Mouse (Mus musculus): ENCODE measurements at regions not wholly inside any gene's neighbourhood (a gene's known extent, or its start where the extent isn't known, plus 50 kb on each side); places are given as distances from the start of the nearest gene placed in this dataset.

DNA sequence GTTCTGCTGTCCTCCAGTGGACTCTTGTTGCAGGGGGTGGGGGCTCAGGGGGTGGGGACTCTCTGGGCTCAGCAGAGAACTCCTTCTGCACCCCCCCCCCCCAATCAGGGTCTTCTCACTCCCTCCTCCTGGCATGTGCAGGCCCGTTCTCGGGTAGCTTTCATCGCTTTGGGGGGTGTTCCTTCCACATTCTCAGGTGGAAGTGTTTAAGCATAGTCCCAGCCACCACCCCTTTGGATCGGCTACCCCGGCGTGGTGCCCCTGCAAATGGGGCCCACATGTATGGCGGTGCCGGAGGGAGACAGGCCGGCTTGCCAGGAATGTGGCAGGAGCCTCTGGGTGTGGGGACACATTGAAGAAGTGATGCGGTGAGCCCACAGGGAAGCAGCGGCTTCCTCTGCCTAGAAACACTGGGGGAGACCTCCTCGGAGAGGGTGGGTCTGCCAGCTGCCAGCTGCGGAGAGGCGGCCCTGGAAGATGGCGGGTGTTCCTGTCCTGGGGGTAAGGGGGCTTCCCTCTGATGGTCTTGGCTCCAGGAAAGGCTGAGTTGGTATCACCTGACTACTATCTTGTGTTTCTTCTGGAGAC, 92.7 kb downstream of the Asb1 start:
- Histone ChIP-seq H3K4me1 (replicated peaks) (no peaks in the 10 kb centered on the region), H3K36me3 (no peaks in the 10 kb centered on the region), H3K27me3 (ENCODE audit: insufficient read depth, poor library complexity, severe bottlenecking) (no peaks in the 10 kb centered on the region; the same call in 1 of the 2 replicates), H3K27ac (no peak overlapping the region), H3K9me3 (no peaks in the 10 kb centered on the region), H3K4me3 (no peak overlapping the region)
- DNase-seq (ENCODE audit: low spot score) = no peak
- WGBS = 91% methylated on average over 15 of the region's 15 CpGs

DNA sequence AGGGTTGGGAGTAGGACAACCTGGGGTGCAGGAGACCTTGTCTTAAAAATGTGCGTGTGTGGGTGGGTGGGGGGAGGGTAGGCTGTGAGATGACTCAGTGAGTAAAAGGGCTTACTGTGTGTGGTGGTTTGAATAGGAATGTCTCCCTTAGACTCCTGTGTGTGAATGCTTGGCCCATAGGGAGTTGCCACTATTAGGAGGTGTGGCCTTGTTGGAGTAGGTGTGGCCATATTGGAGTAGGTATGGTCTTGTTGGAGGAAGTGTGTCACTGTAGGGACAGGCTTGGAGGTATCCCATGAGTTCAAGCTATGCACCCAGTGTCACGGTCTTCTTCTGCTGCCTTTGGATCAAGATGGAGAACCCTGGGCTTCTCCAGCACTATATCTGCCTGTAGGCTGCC, 96.2 kb downstream of the Asb1 start:
- Histone ChIP-seq H3K27ac (no peak overlapping the region), H3K4me1 (replicated peaks) (no peaks in the 10 kb centered on the region)
- 93% methylated on average over 2 of the region's 2 CpGs for WGBS

GRCm38 (mm10) chr1:91640551-91640950, 100.2 kb downstream of the Asb1 start:
- H3K4me1 ChIP-seq (replicated peaks) = no peaks in the 10 kb centered on the region
- no peaks in the 10 kb centered on the region for H3K27me3 ChIP-seq (ENCODE audit: insufficient read depth, poor library complexity, severe bottlenecking)
- no peak for DNase-seq (ENCODE audit: low spot score)
- H3K27ac ChIP-seq = no peak overlapping the region
- H3K36me3 ChIP-seq = no peaks in the 10 kb centered on the region
- 75% methylated on average over 5 of the region's 5 CpGs for WGBS
- no peaks in the 10 kb centered on the region for H3K9me3 ChIP-seq
- no peak overlapping the region for H3K4me3 ChIP-seq

More for the DNA sequence above, 96.2 kb downstream of the Asb1 start:
- no peaks in the 10 kb centered on the region for H3K36me3 ChIP-seq
- no peak for DNase-seq (ENCODE audit: low spot score)
- H3K9me3 ChIP-seq = no peaks in the 10 kb centered on the region
- H3K27me3 ChIP-seq (ENCODE audit: insufficient read depth, poor library complexity, severe bottlenecking) = no peaks in the 10 kb centered on the region
- H3K4me3 ChIP-seq = no peak overlapping the region

DNA sequence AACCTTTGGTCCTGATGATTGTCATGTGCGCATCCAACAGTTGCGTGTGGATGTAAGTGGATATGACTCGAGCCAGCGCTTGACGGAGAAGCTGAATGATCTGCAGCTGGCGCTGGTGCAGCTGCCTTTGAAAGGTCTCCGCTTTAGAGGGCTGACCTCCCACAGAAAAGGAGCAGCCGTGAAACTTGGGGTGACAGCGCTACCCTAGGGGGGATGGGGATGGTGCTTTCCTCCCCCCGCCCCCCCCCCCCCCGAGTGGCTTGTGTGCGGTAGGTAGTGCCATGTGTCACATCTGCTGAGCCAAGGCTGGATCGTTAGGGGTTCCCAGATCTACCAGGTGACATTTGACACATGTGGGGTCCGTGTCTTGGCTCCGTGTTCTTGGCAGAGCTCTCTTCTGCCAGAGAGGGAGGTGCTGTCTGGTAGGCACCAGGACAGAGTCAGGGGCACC, 118.7 kb downstream of the Asb1 start:
- H3K27ac ChIP-seq = no peak overlapping the region
- no peaks in the 10 kb centered on the region for H3K27me3 ChIP-seq (ENCODE audit: insufficient read depth, poor library complexity, severe bottlenecking)
- DNase-seq (ENCODE audit: low spot score) = no peak
- 86% methylated on average over 15 of the region's 15 CpGs for WGBS
- no peak overlapping the region for H3K4me3 ChIP-seq
- H3K4me1 ChIP-seq (replicated peaks) = no peaks in the 10 kb centered on the region
- H3K9me3 ChIP-seq = no peaks in the 10 kb centered on the region
- H3K36me3 ChIP-seq = no peaks in the 10 kb centered on the region

DNA sequence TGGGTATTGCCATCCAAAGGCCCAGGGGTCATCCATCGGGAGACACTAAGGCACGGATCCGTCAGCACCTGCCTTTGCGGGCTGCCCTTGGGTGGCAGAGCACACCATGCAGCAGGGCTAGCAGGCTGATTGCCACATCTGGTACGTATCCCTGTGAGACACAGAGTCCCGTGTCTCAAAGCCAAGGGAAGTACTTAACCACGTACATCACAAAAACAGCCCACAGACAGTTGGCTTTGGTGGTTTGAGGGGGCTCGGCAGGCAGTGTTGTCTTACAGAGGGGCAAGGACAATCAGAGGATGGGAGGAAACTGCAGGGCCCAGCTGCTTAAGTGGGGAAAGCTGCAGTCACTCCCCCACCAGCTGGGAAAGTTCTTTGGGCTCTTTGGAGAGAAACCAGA, 119.1 kb downstream of the Asb1 start:
- 84% methylated on average over 8 of the region's 8 CpGs for WGBS
- H3K27ac ChIP-seq = no peak overlapping the region
- H3K36me3 ChIP-seq = no peaks in the 10 kb centered on the region
- no peaks in the 10 kb centered on the region for H3K27me3 ChIP-seq (ENCODE audit: insufficient read depth, poor library complexity, severe bottlenecking)
- H3K9me3 ChIP-seq = no peaks in the 10 kb centered on the region
- H3K4me3 ChIP-seq = no peak overlapping the region
- H3K4me1 ChIP-seq (replicated peaks) = no peaks in the 10 kb centered on the region
- DNase-seq (ENCODE audit: low spot score) = no peak

DNA sequence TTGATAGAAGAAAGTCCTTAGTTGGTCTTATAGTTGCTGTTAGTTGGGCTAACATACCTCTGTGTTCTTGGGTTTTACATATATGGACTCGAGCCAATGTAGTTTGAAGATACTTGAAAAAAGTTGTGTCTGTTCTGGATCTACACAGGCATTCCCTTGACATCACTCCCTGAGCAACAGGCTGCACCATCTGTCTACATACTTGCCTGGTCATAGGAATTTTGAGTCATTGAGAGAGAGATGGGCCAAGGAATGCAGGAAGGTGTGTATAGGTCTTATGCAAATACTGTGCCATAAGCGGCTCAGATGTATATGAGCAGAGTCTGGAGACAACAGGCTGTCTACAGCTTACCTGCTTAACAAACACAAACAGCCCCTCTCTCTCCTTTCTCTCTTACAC, 122.9 kb downstream of the Asb1 start:
- Histone ChIP-seq H3K9me3 (no peaks in the 10 kb centered on the region), H3K27ac (no peak overlapping the region), H3K4me1 (replicated peaks) (no peaks in the 10 kb centered on the region), H3K36me3 (no peaks in the 10 kb centered on the region), H3K4me3 (no peak overlapping the region), H3K27me3 (ENCODE audit: insufficient read depth, poor library complexity, severe bottlenecking) (no peaks in the 10 kb centered on the region)
- WGBS = 92% methylated on average over 2 of the region's 2 CpGs
- DNase-seq (ENCODE audit: low spot score) = no peak

- Histone ChIP-seq H3K27me3 (ENCODE audit: insufficient read depth, poor library complexity, severe bottlenecking) (no peaks in the 10 kb centered on the region), H3K4me1 (replicated peaks) (no peaks in the 10 kb centered on the region), H3K36me3 (no peaks in the 10 kb centered on the region), H3K27ac (no peak overlapping the region), H3K4me3 (no peak overlapping the region), H3K9me3 (no peaks in the 10 kb centered on the region)
- no peak for DNase-seq (ENCODE audit: low spot score)
- 87% methylated on average over 12 of the region's 12 CpGs for WGBS
Measured at GRCm38 (mm10) chr1:91664622-91665021, 124.3 kb downstream of the Asb1 start.

- Histone ChIP-seq H3K9me3 (no peaks in the 10 kb centered on the region), H3K4me1 (replicated peaks) (no peaks in the 10 kb centered on the region), H3K27me3 (ENCODE audit: insufficient read depth, poor library complexity, severe bottlenecking) (no peaks in the 10 kb centered on the region), H3K36me3 (no peaks in the 10 kb centered on the region), H3K27ac (0 out of 2 replicates have a peak overlapping the region, but pooled peaks have one; percentile 23), H3K4me3 (no peak overlapping the region)
- no peak for DNase-seq (ENCODE audit: low spot score)
- 67% methylated on average over 6 of the region's 6 CpGs for WGBS
Measured at GRCm38 (mm10) chr1:91668530-91668929, 128.2 kb downstream of the Asb1 start.

GRCm38 (mm10) chr1:91670980-91671379, 130.3 kb upstream of the Twist2 start:
- WGBS = 83% methylated on average over 13 of the region's 13 CpGs
- no peak for DNase-seq (ENCODE audit: low spot score)
- 0 out of 2 replicates have a peak, but pooled peaks cover 4% of the 10 kb centered on the region for H3K4me1 ChIP-seq (replicated peaks)
- no peak overlapping the region for H3K27ac ChIP-seq
- no peaks in the 10 kb centered on the region for H3K9me3 ChIP-seq
- no peak overlapping the region for H3K4me3 ChIP-seq
- H3K27me3 ChIP-seq (ENCODE audit: insufficient read depth, poor library complexity, severe bottlenecking) = no peaks in the 10 kb centered on the region
- no peaks in the 10 kb centered on the region for H3K36me3 ChIP-seq

DNA sequence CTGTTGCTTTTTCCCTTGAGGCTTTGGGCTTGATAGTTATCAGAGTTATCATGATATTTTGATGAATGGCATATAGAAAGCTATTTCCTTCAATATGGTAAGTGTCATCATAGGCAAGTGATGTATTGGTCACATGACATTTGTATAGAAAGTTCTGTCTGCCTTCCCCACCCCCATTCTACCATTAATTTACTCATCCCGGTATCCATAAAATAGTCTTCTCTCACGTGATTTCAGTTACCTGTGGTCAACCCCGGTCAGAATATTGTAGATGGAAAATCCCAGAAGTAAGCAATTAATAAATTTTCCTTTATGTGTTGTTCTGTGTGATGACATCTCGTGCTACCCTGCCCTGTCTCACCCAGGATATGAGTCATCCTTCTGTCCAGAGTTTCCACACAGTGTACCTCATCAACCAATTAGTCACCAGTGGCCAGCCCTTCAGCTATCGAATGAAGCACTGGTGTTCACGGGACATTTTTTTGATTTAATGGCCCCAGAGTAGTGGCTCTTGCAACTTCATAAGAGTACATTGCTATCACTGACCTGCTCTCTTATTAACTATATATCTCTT, 127.1 kb upstream of the Twist2 start:
- Histone ChIP-seq H3K27ac (no peak overlapping the region), H3K4me1 (replicated peaks) (peaks cover 8% of the 10 kb centered on the region; the same call in 1 of the 2 replicates), H3K27me3 (ENCODE audit: insufficient read depth, poor library complexity, severe bottlenecking) (no peaks in the 10 kb centered on the region), H3K9me3 (no peaks in the 10 kb centered on the region), H3K36me3 (no peaks in the 10 kb centered on the region), H3K4me3 (no peak overlapping the region)
- 89% methylated on average over 6 of the region's 6 CpGs for WGBS
- DNase-seq (ENCODE audit: low spot score) = no peak

DNA sequence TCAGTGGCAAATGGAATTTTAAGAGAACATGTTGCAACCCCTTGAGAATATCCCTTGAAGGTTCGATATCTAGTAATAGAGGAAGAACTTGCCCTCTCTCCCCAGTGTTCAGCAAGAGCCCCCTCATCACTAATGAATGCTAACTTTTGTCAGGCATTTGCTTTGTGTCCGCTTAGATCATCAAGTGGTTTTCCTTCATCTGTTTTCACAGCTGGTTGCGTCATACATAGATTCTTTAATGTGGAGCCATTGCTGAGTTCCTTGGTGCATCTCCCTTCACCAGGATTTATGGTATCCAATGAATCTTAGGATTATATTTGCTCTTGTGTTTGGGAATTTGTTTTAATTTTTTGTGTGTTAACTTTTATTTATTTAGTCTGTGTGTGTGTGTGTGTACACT, 124.2 kb upstream of the Twist2 start:
- Histone ChIP-seq H3K27me3 (ENCODE audit: insufficient read depth, poor library complexity, severe bottlenecking) (no peaks in the 10 kb centered on the region), H3K36me3 (no peaks in the 10 kb centered on the region), H3K9me3 (no peaks in the 10 kb centered on the region), H3K27ac (no peak overlapping the region), H3K4me3 (no peak overlapping the region), H3K4me1 (replicated peaks) (peaks cover 9% of the 10 kb centered on the region; the same call in 1 of the 2 replicates)
- DNase-seq (ENCODE audit: low spot score) = no peak
- WGBS = 64% methylated on average over 3 of the region's 3 CpGs

DNA sequence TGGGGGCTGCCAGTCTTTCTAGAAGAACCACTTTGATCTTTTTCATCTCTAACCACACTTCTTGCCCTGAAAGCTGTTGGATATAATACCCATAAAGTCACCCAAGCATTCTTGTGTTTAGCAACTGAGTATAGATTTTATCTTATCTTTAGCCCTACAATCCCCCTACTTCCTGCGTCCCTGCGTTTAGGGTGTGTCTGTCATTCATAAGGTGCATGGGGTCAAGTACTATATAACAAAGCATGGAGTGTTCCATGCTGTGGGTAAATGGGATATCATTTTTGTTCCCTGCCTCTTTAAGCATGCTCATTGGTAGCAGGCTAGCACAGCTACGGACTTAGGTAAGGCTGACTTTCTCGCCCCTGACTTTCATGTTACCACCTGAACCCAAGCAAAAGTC, 122.5 kb upstream of the Twist2 start:
- no peaks in the 10 kb centered on the region for H3K27me3 ChIP-seq (ENCODE audit: insufficient read depth, poor library complexity, severe bottlenecking)
- H3K4me1 ChIP-seq (replicated peaks) = peaks cover 6% of the 10 kb centered on the region; the same call in 1 of the 2 replicates
- DNase-seq (ENCODE audit: low spot score) = no peak
- no peaks in the 10 kb centered on the region for H3K36me3 ChIP-seq
- 0 out of 2 replicates have a peak, but pooled peaks cover 3% of the 10 kb centered on the region for H3K9me3 ChIP-seq
- WGBS = 76% methylated on average over 4 of the region's 4 CpGs
- no peak overlapping the region for H3K4me3 ChIP-seq
- no peak overlapping the region for H3K27ac ChIP-seq

DNA sequence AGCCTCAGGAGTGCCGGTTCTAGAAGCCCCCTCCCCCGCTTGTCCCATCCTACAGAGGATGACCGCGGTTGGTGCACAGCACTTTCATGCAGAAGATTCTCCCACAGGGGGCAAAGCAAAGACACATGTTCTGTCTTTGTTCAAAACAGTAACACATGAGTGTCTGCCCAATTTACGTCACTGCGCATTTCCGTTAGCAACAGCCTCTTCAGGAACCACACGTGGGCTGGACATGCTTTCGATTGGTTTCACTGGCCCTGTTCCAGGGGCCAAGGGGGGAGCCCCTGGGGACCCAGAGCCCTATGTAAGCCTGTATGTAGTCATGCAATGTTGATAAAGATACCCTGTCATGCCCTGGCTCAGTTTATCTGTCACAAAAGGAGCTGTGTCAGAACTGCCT, 116.2 kb upstream of the Twist2 start:
- Histone ChIP-seq H3K36me3 (no peaks in the 10 kb centered on the region), H3K27me3 (ENCODE audit: insufficient read depth, poor library complexity, severe bottlenecking) (no peaks in the 10 kb centered on the region), H3K9me3 (0 out of 2 replicates have a peak, but pooled peaks cover 3% of the 10 kb centered on the region), H3K27ac (no peak overlapping the region), H3K4me1 (replicated peaks) (peaks cover 5% of the 10 kb centered on the region), H3K4me3 (no peak overlapping the region)
- 67% methylated on average over 9 of the region's 9 CpGs for WGBS
- no peak for DNase-seq (ENCODE audit: low spot score)

Data from hindbrain, embryonic 10.5 days (tissue).